Mouse (Mus musculus): ENCODE data around the gene Medag. TPM values are rescaled to one million over a fixed set of nuclear protein-coding genes. Genes with fewer than 3 reads are reported as not detected.
A peak's percentile ranks its signal among the peaks of the same experiment; 100 is the strongest.

Gene Medag
- total RNA-seq, 1 experiment, result not detected

DNA sequence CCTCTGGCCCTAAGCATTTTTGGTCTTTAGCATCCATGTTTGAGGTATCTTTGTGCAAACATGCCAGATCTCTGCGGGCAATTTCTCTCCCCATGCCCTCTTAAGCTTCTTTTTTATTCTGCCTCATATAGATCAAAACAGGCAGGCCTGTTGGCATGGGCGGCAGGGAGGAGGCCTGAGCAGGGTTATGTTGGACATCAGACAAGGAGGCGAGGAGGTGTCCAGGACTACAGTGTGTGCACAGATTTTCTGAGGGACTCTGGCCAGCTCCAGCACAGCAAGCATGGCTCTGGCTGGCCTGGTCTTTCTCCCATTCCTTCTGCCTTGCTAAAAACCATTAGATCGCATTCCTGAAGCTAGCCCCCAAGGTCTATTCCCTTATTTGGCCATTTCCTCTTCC is 32.9 kb downstream of the Medag start:
- H3K9ac ChIP-seq (ENCODE audit: insufficient read depth, low read depth, low read length, poor library complexity, severe bottlenecking), result no peak overlapping the region
- in situ Hi-C loops (cut with MboI; ENCODE audit: low sequenced_read_pairs in 2 of 2, unreplicated experiment in 2 of 2), result no loop called here

GRCm38 (mm10) chr5:149446495-149446894 is 34.9 kb downstream of the Medag start:
- H3K27ac ChIP-seq (ENCODE audit: insufficient read depth, low read depth, low read length, poor library complexity, severe bottlenecking), result no peak overlapping the region
- no peak overlapping the region for H3K4me3 ChIP-seq (ENCODE audit: insufficient read depth in 1 of 2, low read depth in 1 of 2, low read length in 2 of 2, poor library complexity in 1 of 2, severe bottlenecking in 1 of 2)
- no peak for DNase-seq (ENCODE audit: low read depth, low spot score)
- in situ Hi-C loops (cut with MboI; ENCODE audit: low sequenced_read_pairs in 2 of 2, unreplicated experiment in 2 of 2), result no loop called here
- no peak overlapping the region for H3K9ac ChIP-seq (ENCODE audit: insufficient read depth, low read depth, low read length, poor library complexity, severe bottlenecking)
- no peaks in the 10 kb centered on the region for H3K4me1 ChIP-seq (ENCODE audit: control insufficient read depth in 2 of 2, insufficient read depth in 2 of 2, low read length in 2 of 2, poor library complexity in 1 of 2)
- no peaks in the 10 kb centered on the region for H3K9me3 ChIP-seq (ENCODE audit: control insufficient read depth, insufficient read depth, low read depth, low read length)
- TF ChIP-seq CHD2 (IDR thresholded peaks at IDR 0.05; ENCODE audit: low read depth, low read length), result no peak
- TF ChIP-seq HCFC1 (IDR thresholded peaks at IDR 0.05; ENCODE audit: borderline replicate concordance, insufficient read depth, low read length), result no peak
- TF ChIP-seq MAFK (IDR thresholded peaks at IDR 0.05; ENCODE audit: insufficient read depth, low read depth, low read length), result no peak
- TF ChIP-seq ZNF384 (IDR thresholded peaks at IDR 0.05; ENCODE audit: low read depth, low read length), result no peak
- TF ChIP-seq ZC3H11A (IDR thresholded peaks at IDR 0.05; ENCODE audit: borderline replicate concordance, low read depth, low read length), result no peak
- H3K36me3 ChIP-seq (ENCODE audit: control insufficient read depth, insufficient read depth, low read length, poor library complexity, severe bottlenecking), result no peaks in the 10 kb centered on the region

More for the DNA sequence above, 32.9 kb downstream of the Medag start:
- H3K36me3 ChIP-seq (ENCODE audit: control insufficient read depth, insufficient read depth, low read length, poor library complexity, severe bottlenecking), result no peaks in the 10 kb centered on the region
- H3K4me3 ChIP-seq (ENCODE audit: insufficient read depth in 1 of 2, low read depth in 1 of 2, low read length in 2 of 2, poor library complexity in 1 of 2, severe bottlenecking in 1 of 2), result no peak overlapping the region
- peaks cover 0 to 5% of the 10 kb centered on the region in 2 experiments; a peak in 1 of 4 replicates for H3K4me1 ChIP-seq (ENCODE audit: control insufficient read depth in 2 of 2, insufficient read depth in 2 of 2, low read length in 2 of 2, poor library complexity in 1 of 2)
- no peaks in the 10 kb centered on the region for H3K9me3 ChIP-seq (ENCODE audit: control insufficient read depth, insufficient read depth, low read depth, low read length)
- TF ChIP-seq HCFC1 (IDR thresholded peaks at IDR 0.05; ENCODE audit: borderline replicate concordance, insufficient read depth, low read length), result no peak
- no peak for TF ChIP-seq CHD2 (IDR thresholded peaks at IDR 0.05; ENCODE audit: low read depth, low read length)
- TF ChIP-seq MAFK (IDR thresholded peaks at IDR 0.05; ENCODE audit: insufficient read depth, low read depth, low read length), result no peak
- no peak for TF ChIP-seq ZC3H11A (IDR thresholded peaks at IDR 0.05; ENCODE audit: borderline replicate concordance, low read depth, low read length)
- TF ChIP-seq ZNF384 (IDR thresholded peaks at IDR 0.05; ENCODE audit: low read depth, low read length), result no peak
- no peak overlapping the region for H3K27ac ChIP-seq (ENCODE audit: insufficient read depth, low read depth, low read length, poor library complexity, severe bottlenecking)
- DNase-seq (ENCODE audit: low read depth, low spot score), result no peak

DNA sequence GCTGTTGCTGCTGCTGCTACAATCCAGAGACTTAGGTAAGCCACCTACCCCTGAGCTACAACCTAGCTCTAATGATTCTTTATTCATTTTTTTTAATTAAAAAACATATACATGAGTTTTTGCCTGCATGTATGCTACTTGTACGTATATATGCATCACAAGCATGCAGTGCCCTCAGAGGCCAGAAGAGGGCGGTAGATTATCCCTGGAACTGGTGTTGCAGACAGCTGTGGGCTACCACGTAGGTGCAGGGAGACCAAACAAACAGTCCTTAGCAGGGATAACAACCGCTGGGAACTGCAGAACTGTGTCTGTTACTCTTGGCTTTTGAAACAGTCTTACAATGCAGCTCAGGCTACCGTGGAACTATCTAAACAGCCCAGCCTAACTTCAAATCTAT is 36.2 kb downstream of the Medag start:
- Histone ChIP-seq H3K4me1 (ENCODE audit: control insufficient read depth in 2 of 2, insufficient read depth in 2 of 2, low read length in 2 of 2, poor library complexity in 1 of 2) (no peaks in the 10 kb centered on the region), H3K4me3 (ENCODE audit: insufficient read depth in 1 of 2, low read depth in 1 of 2, low read length in 2 of 2, poor library complexity in 1 of 2, severe bottlenecking in 1 of 2) (no peak overlapping the region), H3K9ac (ENCODE audit: insufficient read depth, low read depth, low read length, poor library complexity, severe bottlenecking) (no peak overlapping the region), H3K9me3 (ENCODE audit: control insufficient read depth, insufficient read depth, low read depth, low read length) (no peaks in the 10 kb centered on the region), H3K36me3 (ENCODE audit: control insufficient read depth, insufficient read depth, low read length, poor library complexity, severe bottlenecking) (no peaks in the 10 kb centered on the region), H3K27ac (ENCODE audit: insufficient read depth, low read depth, low read length, poor library complexity, severe bottlenecking) (no peak overlapping the region)
- peak; percentile 47 for DNase-seq (ENCODE audit: low read depth, low spot score)
- in situ Hi-C loops (cut with MboI; ENCODE audit: low sequenced_read_pairs in 2 of 2, unreplicated experiment in 2 of 2), result no loop called here
- TF ChIP-seq CHD2 (IDR thresholded peaks at IDR 0.05; ENCODE audit: low read depth, low read length) (no peak), ZNF384 (IDR thresholded peaks at IDR 0.05; ENCODE audit: low read depth, low read length) (no peak), HCFC1 (IDR thresholded peaks at IDR 0.05; ENCODE audit: borderline replicate concordance, insufficient read depth, low read length) (no peak), ZC3H11A (IDR thresholded peaks at IDR 0.05; ENCODE audit: borderline replicate concordance, low read depth, low read length) (no peak), MAFK (IDR thresholded peaks at IDR 0.05; ENCODE audit: insufficient read depth, low read depth, low read length) (no peak)

DNA sequence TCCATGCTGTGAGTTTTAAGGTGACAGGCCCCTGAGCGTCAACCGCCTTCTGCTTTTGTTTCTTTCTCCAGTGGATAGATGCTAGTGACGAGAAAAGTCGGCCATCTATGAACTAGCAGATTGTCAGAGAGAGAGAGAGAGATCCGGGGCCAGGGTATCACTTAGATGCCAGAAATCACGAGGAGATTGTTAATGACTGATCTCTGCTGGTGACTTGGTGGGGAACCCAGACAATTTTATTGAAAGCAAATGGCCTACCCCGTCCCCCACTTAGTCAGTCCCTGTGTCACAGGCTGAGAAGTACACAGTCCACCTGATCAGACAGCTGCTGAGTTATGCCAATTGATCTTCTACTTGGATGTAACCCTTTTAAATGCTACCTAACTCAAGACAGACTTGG is 37.9 kb downstream of the Medag start:
- TF ChIP-seq ZNF384 (IDR thresholded peaks at IDR 0.05; ENCODE audit: low read depth, low read length), result no peak
- TF ChIP-seq CHD2 (IDR thresholded peaks at IDR 0.05; ENCODE audit: low read depth, low read length), result no peak
- Histone ChIP-seq H3K36me3 (ENCODE audit: control insufficient read depth, insufficient read depth, low read length, poor library complexity, severe bottlenecking) (no peaks in the 10 kb centered on the region), H3K27ac (ENCODE audit: insufficient read depth, low read depth, low read length, poor library complexity, severe bottlenecking) (no peak overlapping the region), H3K4me1 (ENCODE audit: control insufficient read depth in 2 of 2, insufficient read depth in 2 of 2, low read length in 2 of 2, poor library complexity in 1 of 2) (no peaks in the 10 kb centered on the region), H3K9ac (ENCODE audit: insufficient read depth, low read depth, low read length, poor library complexity, severe bottlenecking) (no peak overlapping the region), H3K4me3 (ENCODE audit: insufficient read depth in 1 of 2, low read depth in 1 of 2, low read length in 2 of 2, poor library complexity in 1 of 2, severe bottlenecking in 1 of 2) (no peak overlapping the region), H3K9me3 (ENCODE audit: control insufficient read depth, insufficient read depth, low read depth, low read length) (no peaks in the 10 kb centered on the region)
- in situ Hi-C loops (cut with MboI; ENCODE audit: low sequenced_read_pairs in 2 of 2, unreplicated experiment in 2 of 2), result no loop called here
- DNase-seq (ENCODE audit: low read depth, low spot score), result no peak

DNA sequence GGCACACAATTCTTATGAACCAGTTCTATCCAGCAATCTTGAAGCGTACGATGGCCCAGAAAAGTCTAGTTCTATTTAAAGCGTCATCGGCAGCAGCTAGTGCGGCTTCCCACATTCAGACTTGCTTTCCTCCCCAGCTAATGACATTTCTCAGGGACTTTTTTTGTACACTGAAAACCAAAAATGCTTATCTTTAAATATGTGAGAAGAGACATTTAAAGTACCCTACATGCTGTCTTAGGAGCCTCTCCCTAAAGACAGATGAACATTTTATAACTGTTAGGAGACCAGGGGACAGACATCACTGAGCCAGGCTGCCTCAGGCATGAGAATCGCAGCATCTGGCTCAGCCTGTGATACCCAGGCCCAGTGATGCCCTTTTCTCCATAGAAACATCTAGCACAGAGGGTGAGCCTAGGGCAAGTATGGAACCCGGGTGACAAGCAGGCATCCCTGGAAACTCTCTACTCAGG is 39.7 kb downstream of the Medag start:
- TF ChIP-seq HCFC1 (IDR thresholded peaks at IDR 0.05; ENCODE audit: borderline replicate concordance, insufficient read depth, low read length) (no peak), CHD2 (IDR thresholded peaks at IDR 0.05; ENCODE audit: low read depth, low read length) (no peak), ZNF384 (IDR thresholded peaks at IDR 0.05; ENCODE audit: low read depth, low read length) (no peak), MAFK (IDR thresholded peaks at IDR 0.05; ENCODE audit: insufficient read depth, low read depth, low read length) (no peak), ZC3H11A (IDR thresholded peaks at IDR 0.05; ENCODE audit: borderline replicate concordance, low read depth, low read length) (no peak)
- in situ Hi-C loops (cut with MboI; ENCODE audit: low sequenced_read_pairs in 2 of 2, unreplicated experiment in 2 of 2), result no loop called here

More for the DNA sequence above, 39.7 kb downstream of the Medag start:
- Histone ChIP-seq H3K4me1 (ENCODE audit: control insufficient read depth in 2 of 2, insufficient read depth in 2 of 2, low read length in 2 of 2, poor library complexity in 1 of 2) (no peaks in the 10 kb centered on the region), H3K9me3 (ENCODE audit: control insufficient read depth, insufficient read depth, low read depth, low read length) (no peaks in the 10 kb centered on the region), H3K36me3 (ENCODE audit: control insufficient read depth, insufficient read depth, low read length, poor library complexity, severe bottlenecking) (no peaks in the 10 kb centered on the region), H3K4me3 (ENCODE audit: insufficient read depth in 1 of 2, low read depth in 1 of 2, low read length in 2 of 2, poor library complexity in 1 of 2, severe bottlenecking in 1 of 2) (no peak overlapping the region), H3K27ac (ENCODE audit: insufficient read depth, low read depth, low read length, poor library complexity, severe bottlenecking) (no peak overlapping the region), H3K9ac (ENCODE audit: insufficient read depth, low read depth, low read length, poor library complexity, severe bottlenecking) (no peak overlapping the region)
- DNase-seq (ENCODE audit: low read depth, low spot score), result no peak

All from ES-E14 (cell line).